Mouse (Mus musculus): ENCODE data around the gene Tmem120b. TPM values are rescaled to one million over a fixed set of nuclear protein-coding genes. Genes with fewer than 3 reads are reported as not detected.

Tmem120b gene
- polyA plus RNA-seq, 1 experiment = 5.8 TPM

DNA sequence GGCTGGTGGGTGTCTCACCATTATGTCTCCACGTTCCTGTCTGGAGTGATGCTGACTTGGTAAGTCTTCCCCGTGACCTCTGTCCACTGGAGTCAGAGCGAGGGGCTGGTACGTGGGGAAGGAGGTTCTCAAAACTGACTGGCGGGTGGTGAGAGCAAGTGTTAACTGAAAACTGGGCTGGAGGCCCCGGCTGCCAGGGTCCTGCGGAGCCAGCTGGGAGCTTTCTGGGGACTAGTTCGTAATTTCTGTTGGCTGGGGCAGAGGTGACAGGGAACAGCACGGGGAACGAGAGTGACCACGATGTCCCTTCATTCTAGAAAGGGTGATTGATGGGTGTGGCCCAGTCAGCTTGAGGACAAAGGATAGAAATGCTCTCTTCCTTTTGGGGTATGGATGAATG lies 45.9 kb downstream of the Tmem120b start:
- H3K4me3 ChIP-seq (ENCODE audit: extremely low read depth, insufficient read depth, insufficient read length) = no peak overlapping the region
- H3K4me1 ChIP-seq (ENCODE audit: control insufficient read depth, insufficient read depth, insufficient read length) = no peaks in the 10 kb centered on the region
- WGBS = 79% methylated on average over 11 of the region's 11 CpGs
- no peaks in the 10 kb centered on the region for H3K27me3 ChIP-seq (ENCODE audit: control insufficient read depth, insufficient read depth, low read length)
- no peak overlapping the region for H3K27ac ChIP-seq (ENCODE audit: insufficient read depth, low read length)
- no peak for DNase-seq (ENCODE audit: low read depth in 1 of 2, low spot score in 2 of 2)
- TF ChIP-seq POLR2A (IDR thresholded peaks at IDR 0.05; ENCODE audit: low read depth, low read length) (no peak), CTCF (IDR thresholded peaks at IDR 0.05; ENCODE audit: extremely low read depth, insufficient read depth, insufficient read length, insufficient replicate concordance) (no peak)
- H3K36me3 ChIP-seq (ENCODE audit: control insufficient read depth, insufficient read depth, low read length) = peaks cover 14% of the 10 kb centered on the region

DNA sequence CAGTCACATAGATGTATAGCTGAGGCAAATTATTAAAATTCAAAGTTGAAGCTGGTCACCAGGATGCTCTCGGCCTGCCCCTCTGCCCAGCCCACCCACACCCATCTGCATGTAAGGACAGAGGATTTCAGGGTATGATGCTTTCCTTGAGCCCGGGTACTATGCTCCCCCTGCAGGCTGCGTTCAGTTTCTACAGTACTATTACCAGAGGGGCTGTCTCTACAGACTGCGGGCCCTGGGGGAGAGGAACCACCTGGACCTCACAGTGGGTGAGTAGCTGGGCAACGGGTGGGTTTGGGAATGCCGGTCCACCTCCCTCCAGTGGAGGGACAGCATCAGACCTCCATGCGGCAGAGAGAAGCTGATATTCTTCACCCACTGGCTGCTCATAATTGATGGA lies 46.7 kb downstream of the Tmem120b start:
- no peak for TF ChIP-seq POLR2A (IDR thresholded peaks at IDR 0.05; ENCODE audit: low read depth, low read length)
- TF ChIP-seq CTCF (IDR thresholded peaks at IDR 0.05; ENCODE audit: extremely low read depth, insufficient read depth, insufficient read length, insufficient replicate concordance) = peak; percentile 22; the same call in 1 of the 2 replicates
- H3K27ac ChIP-seq (ENCODE audit: insufficient read depth, low read length) = no peak overlapping the region
- no peak overlapping the region for H3K4me3 ChIP-seq (ENCODE audit: extremely low read depth, insufficient read depth, insufficient read length)
- H3K27me3 ChIP-seq (ENCODE audit: control insufficient read depth, insufficient read depth, low read length) = no peaks in the 10 kb centered on the region
- 61% methylated on average over 7 of the region's 7 CpGs for WGBS
- no peaks in the 10 kb centered on the region for H3K4me1 ChIP-seq (ENCODE audit: control insufficient read depth, insufficient read depth, insufficient read length)
- peaks cover 22% of the 10 kb centered on the region for H3K36me3 ChIP-seq (ENCODE audit: control insufficient read depth, insufficient read depth, low read length)
- DNase-seq (ENCODE audit: low read depth in 1 of 2, low spot score in 2 of 2) = no peak

DNA sequence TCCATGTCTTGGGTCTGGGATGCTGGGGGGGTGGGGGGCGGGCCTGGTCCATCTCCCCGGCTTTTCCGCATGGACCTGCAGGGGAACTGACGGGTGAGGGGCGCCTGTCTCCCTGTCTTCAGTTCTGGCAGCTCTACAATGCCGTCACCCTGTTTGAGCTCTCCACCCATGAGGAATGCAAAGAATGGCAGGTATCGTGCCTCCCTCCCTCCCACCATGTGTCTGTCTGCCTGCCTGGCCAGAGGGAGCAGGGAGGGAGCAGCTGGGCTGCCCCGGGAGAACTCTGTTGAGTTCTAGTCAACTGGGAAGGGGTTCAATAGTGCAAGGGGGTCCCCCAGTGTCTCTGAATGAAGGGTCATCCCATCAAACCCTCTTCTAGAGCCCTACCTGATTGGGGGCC lies 47.9 kb downstream of the Tmem120b start:
- DNase-seq (ENCODE audit: low read depth in 1 of 2, low spot score in 2 of 2) = no peak
- no peak overlapping the region for H3K27ac ChIP-seq (ENCODE audit: insufficient read depth, low read length)
- WGBS = 92% methylated on average over 8 of the region's 8 CpGs
- peaks cover 28% of the 10 kb centered on the region for H3K36me3 ChIP-seq (ENCODE audit: control insufficient read depth, insufficient read depth, low read length)
- H3K4me1 ChIP-seq (ENCODE audit: control insufficient read depth, insufficient read depth, insufficient read length) = no peaks in the 10 kb centered on the region
- no peaks in the 10 kb centered on the region for H3K27me3 ChIP-seq (ENCODE audit: control insufficient read depth, insufficient read depth, low read length)
- TF ChIP-seq POLR2A (IDR thresholded peaks at IDR 0.05; ENCODE audit: low read depth, low read length) (no peak), CTCF (IDR thresholded peaks at IDR 0.05; ENCODE audit: extremely low read depth, insufficient read depth, insufficient read length, insufficient replicate concordance) (no peak)
- no peak overlapping the region for H3K4me3 ChIP-seq (ENCODE audit: extremely low read depth, insufficient read depth, insufficient read length)

DNA sequence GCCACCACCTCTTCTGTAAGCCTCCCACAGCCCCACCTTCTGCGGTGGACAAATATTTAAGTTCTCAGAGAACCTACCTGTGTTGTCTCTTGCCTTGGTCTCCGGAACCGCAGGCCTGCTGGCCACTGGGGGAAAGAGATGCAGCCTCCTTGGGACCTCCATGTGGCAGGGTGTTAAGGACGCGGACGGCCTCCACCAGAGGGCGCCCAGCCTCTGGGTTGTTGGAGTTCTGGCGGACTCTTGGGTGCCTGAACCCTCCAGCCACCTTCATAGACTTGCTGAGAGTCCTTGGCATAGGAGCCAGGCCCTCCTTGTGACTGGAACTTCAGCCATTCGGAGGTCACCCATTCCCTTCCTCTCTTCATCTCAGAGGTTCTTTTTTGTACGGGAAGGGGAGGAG lies 49.0 kb downstream of the Tmem120b start:
- Histone ChIP-seq H3K36me3 (ENCODE audit: control insufficient read depth, insufficient read depth, low read length) (peaks cover 28% of the 10 kb centered on the region), H3K4me3 (ENCODE audit: extremely low read depth, insufficient read depth, insufficient read length) (no peak overlapping the region), H3K27me3 (ENCODE audit: control insufficient read depth, insufficient read depth, low read length) (no peaks in the 10 kb centered on the region), H3K4me1 (ENCODE audit: control insufficient read depth, insufficient read depth, insufficient read length) (no peaks in the 10 kb centered on the region), H3K27ac (ENCODE audit: insufficient read depth, low read length) (no peak overlapping the region)
- WGBS = 18% methylated on average over 10 of the region's 10 CpGs
- no peak for TF ChIP-seq POLR2A (IDR thresholded peaks at IDR 0.05; ENCODE audit: low read depth, low read length)
- peak; percentile 96 for TF ChIP-seq CTCF (IDR thresholded peaks at IDR 0.05; ENCODE audit: extremely low read depth, insufficient read depth, insufficient read length, insufficient replicate concordance)
- peak; percentile 44 to 81 for DNase-seq (ENCODE audit: low read depth in 1 of 2, low spot score in 2 of 2)

DNA sequence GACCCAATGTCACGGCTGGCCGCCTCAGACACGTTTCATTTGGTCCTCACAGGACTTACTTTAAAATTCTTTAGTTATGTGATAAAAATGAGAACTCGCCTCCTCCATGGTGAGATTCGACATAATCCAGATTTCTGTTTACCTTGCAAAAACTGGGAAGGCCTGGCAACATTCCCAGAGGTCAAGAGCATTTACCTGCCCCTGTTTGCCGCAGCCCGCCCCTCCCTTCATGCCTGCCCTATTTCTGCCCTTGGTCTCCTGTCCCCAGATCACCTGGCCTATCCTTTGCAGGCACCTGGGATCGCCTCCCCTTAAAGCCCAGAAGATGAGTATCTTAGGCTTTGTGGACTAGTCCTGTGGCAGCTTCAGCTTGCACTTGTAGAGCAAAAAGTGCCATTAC lies 49.6 kb downstream of the Tmem120b start:
- H3K36me3 ChIP-seq (ENCODE audit: control insufficient read depth, insufficient read depth, low read length) = peaks cover 31% of the 10 kb centered on the region
- no peak overlapping the region for H3K27ac ChIP-seq (ENCODE audit: insufficient read depth, low read length)
- no peak for DNase-seq (ENCODE audit: low read depth in 1 of 2, low spot score in 2 of 2)
- TF ChIP-seq POLR2A (IDR thresholded peaks at IDR 0.05; ENCODE audit: low read depth, low read length) (no peak), CTCF (IDR thresholded peaks at IDR 0.05; ENCODE audit: extremely low read depth, insufficient read depth, insufficient read length, insufficient replicate concordance) (no peak)
- H3K27me3 ChIP-seq (ENCODE audit: control insufficient read depth, insufficient read depth, low read length) = no peaks in the 10 kb centered on the region
- 88% methylated on average over 8 of the region's 8 CpGs for WGBS
- H3K4me3 ChIP-seq (ENCODE audit: extremely low read depth, insufficient read depth, insufficient read length) = no peak overlapping the region
- H3K4me1 ChIP-seq (ENCODE audit: control insufficient read depth, insufficient read depth, insufficient read length) = no peaks in the 10 kb centered on the region

DNA sequence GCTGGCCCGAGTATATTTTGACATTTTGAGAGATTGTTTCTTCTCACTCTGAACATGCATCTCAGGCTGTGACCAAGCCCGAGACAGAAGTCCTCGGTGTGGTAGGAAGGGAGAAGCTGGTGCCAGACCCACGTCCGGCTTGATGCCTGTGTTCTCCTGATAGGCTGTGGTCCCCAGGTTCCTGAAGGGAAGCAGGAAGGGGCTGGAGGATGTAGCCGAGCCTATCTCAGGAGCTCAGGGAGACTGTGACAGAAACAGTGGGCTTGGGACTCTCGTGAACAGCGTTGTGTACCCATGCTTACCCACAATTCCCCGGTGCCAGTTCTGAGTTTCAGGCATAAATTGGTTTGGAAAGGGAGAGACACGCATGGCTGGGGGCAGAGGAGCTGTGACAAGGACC lies 50.6 kb downstream of the Tmem120b start:
- H3K27me3 ChIP-seq (ENCODE audit: control insufficient read depth, insufficient read depth, low read length) = no peaks in the 10 kb centered on the region
- TF ChIP-seq CTCF (IDR thresholded peaks at IDR 0.05; ENCODE audit: extremely low read depth, insufficient read depth, insufficient read length, insufficient replicate concordance) (no peak), POLR2A (IDR thresholded peaks at IDR 0.05; ENCODE audit: low read depth, low read length) (no peak)
- WGBS = 61% methylated on average over 10 of the region's 10 CpGs
- H3K4me1 ChIP-seq (ENCODE audit: control insufficient read depth, insufficient read depth, insufficient read length) = no peaks in the 10 kb centered on the region
- no peak overlapping the region for H3K4me3 ChIP-seq (ENCODE audit: extremely low read depth, insufficient read depth, insufficient read length)
- H3K36me3 ChIP-seq (ENCODE audit: control insufficient read depth, insufficient read depth, low read length) = peaks cover 36% of the 10 kb centered on the region
- H3K27ac ChIP-seq (ENCODE audit: insufficient read depth, low read length) = no peak overlapping the region
- DNase-seq (ENCODE audit: low read depth in 1 of 2, low spot score in 2 of 2) = no peak

DNA sequence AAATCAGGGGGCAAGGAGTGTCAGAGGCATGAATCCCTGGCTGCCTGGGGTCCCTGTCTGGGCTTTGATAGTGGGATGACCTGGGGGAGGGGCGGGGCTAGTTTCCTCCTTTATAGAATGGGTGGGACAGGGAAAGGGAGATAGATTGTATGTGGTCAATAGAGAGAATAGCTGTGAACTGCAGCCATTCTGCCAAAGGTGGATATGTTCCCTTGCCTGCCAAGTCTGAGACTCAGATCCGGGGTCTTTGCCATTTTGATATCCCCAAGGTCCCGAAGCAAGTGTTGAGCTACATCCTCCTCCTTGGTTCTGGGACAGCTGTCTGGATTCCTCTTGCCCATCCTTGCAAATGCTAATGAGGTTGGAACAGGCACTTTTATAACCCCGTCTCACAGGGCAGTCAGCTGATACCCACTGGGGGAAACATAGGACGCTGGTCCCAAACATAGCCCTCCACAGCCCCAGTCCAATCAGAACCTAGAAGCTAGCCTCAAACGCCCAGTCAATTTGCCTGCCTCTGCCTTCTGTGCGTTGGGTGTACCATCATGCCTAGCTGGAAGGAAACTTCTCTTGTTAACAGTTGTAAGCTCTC lies 52.5 kb downstream of the Tmem120b start:
- DNase-seq (ENCODE audit: low read depth in 1 of 2, low spot score in 2 of 2) = no peak
- Histone ChIP-seq H3K4me3 (ENCODE audit: extremely low read depth, insufficient read depth, insufficient read length) (no peak overlapping the region), H3K36me3 (ENCODE audit: control insufficient read depth, insufficient read depth, low read length) (peaks cover 36% of the 10 kb centered on the region), H3K4me1 (ENCODE audit: control insufficient read depth, insufficient read depth, insufficient read length) (peaks cover 2% of the 10 kb centered on the region; the same call in 1 of the 2 replicates), H3K27me3 (ENCODE audit: control insufficient read depth, insufficient read depth, low read length) (no peaks in the 10 kb centered on the region), H3K27ac (ENCODE audit: insufficient read depth, low read length) (no peak overlapping the region)
- 92% methylated on average over 7 of the region's 7 CpGs for WGBS
- TF ChIP-seq CTCF (IDR thresholded peaks at IDR 0.05; ENCODE audit: extremely low read depth, insufficient read depth, insufficient read length, insufficient replicate concordance) (no peak), POLR2A (IDR thresholded peaks at IDR 0.05; ENCODE audit: low read depth, low read length) (no peak)
